Mouse (Mus musculus): ENCODE data around the gene Amer1. TPM values are rescaled to one million over a fixed set of nuclear protein-coding genes. Genes with fewer than 3 reads are reported as not detected.

Gene Amer1
- total RNA-seq (2021): 10 to 100 TPM in 1 of 2 experiments, 1 to 10 TPM in 1; 9.4 to 10.3 TPM
- long read RNA-seq, experiment 1, full-length matches to known transcripts: 2 of 4 reads
- long read RNA-seq, experiment 1, partial matches to known transcripts: 0 of 4 reads
- long read RNA-seq, experiment 1, other reads (novel, unspliced or antisense): 2 of 4 reads
- long read RNA-seq, experiment 2, full-length matches to known transcripts: 9 of 10 reads
- long read RNA-seq, experiment 2, partial matches to known transcripts: 0 of 10 reads
- long read RNA-seq, experiment 2, other reads (novel, unspliced or antisense): 1 of 10 reads

GRCm38 (mm10) chrX:95444776-95445111 lies at the start of gene Amer1:
Gene Amer1, minus strand, starts transcription at chrX:95444872.
- peak; percentile 89 to 95 for DNase-seq (ENCODE audit: low spot score in 2 of 2)

- no peak for DNase-seq (ENCODE audit: low spot score in 2 of 2)
Measured at GRCm38 (mm10) chrX:95457166-95457565, 12.5 kb upstream of the Amer1 start.

- no peak for DNase-seq (ENCODE audit: low spot score in 2 of 2)
Measured at GRCm38 (mm10) chrX:95445866-95446265, 1.2 kb upstream of the Amer1 start.

- no peak for DNase-seq (ENCODE audit: low spot score in 2 of 2)
Measured at GRCm38 (mm10) chrX:95445141-95445540, 469 bp upstream of the Amer1 start.

- DNase-seq (ENCODE audit: low spot score in 2 of 2): peak; percentile 16 to 20
Measured at GRCm38 (mm10) chrX:95443898-95444775, 535 bp downstream of the Amer1 start.

- no peak for DNase-seq (ENCODE audit: low spot score in 2 of 2)
Measured at GRCm38 (mm10) chrX:95443390-95443789, 1.3 kb downstream of the Amer1 start.

- DNase-seq (ENCODE audit: low spot score in 2 of 2): no peak
Measured at GRCm38 (mm10) chrX:95442261-95442660, 2.4 kb downstream of the Amer1 start.

GRCm38 (mm10) chrX:95441290-95441689 lies 3.4 kb downstream of the Amer1 start:
- no peak for DNase-seq (ENCODE audit: low spot score in 2 of 2)

GRCm38 (mm10) chrX:95438491-95438890 lies 6.2 kb downstream of the Amer1 start:
- DNase-seq (ENCODE audit: low spot score in 2 of 2): no peak

- DNase-seq (ENCODE audit: low spot score in 2 of 2): peak in 1 of 2 experiments; percentile 16
Measured at GRCm38 (mm10) chrX:95437236-95437635, 7.4 kb downstream of the Amer1 start.

- DNase-seq (ENCODE audit: low spot score in 2 of 2): no peak
Measured at GRCm38 (mm10) chrX:95373101-95373500, 71.6 kb downstream of the Amer1 start.

Other genes with a start within 250 kb of the Amer1 start
- 100 to 1,000 TPM; 223 to 242 TPM for gene Arhgef9, start 248.0 kb downstream of the Amer1 start, total RNA-seq (2021)
- not detected for gene Asb12, start 113.1 kb upstream of the Amer1 start, total RNA-seq (2021)
- gene Pfn5, start 113.2 kb upstream of the Amer1 start, total RNA-seq (2021): not detected
- 10 to 100 TPM; 21.3 to 22.9 TPM for gene Zc4h2, start 213.6 kb upstream of the Amer1 start, total RNA-seq (2021)